Mouse (Mus musculus) intestine, embryonic 16.5 days (tissue): Measurements from ENCODE around the gene Rnf208. TPM values are rescaled to one million over a fixed set of nuclear protein-coding genes. Genes with fewer than 3 reads are reported as not detected.

Source experiments
- ATAC-seq: fragments of 200-750 bp; cut with Nextera tagmentation; 2 replicates; pipeline ENCODE4 v1.8.0; 2017; ENCODE audit warnings: moderate TSS enrichment, moderate library complexity
- H3K27ac ChIP-seq: fragments of 300-500 bp; sonication (generic); 2 replicates; pipeline ENCODE4 v1.5.1; 2014; ENCODE audit warnings: mild to moderate bottlenecking, low read length
- H3K27me3 ChIP-seq: fragments of 300-500 bp; sonication (generic); replicated peaks from 2 replicates; pipeline ENCODE4 v1.6.1; 2014; ENCODE audit warnings: low read length, control low read depth, mixed read lengths; ENCODE audit not compliant: control insufficient read depth, insufficient read depth
- H3K36me3 ChIP-seq: fragments of 300-500 bp; sonication (generic); 2 replicates; pipeline ENCODE4 v1.6.1; 2014; ENCODE audit warnings: low read length, control low read depth; ENCODE audit not compliant: control insufficient read depth, insufficient read depth
- H3K4me1 ChIP-seq: fragments of 300-500 bp; sonication (generic); 2 replicates; pipeline ENCODE4 v1.6.1; 2014; ENCODE audit warnings: low read length, control low read depth, mixed read lengths; ENCODE audit not compliant: control insufficient read depth, insufficient read depth
- H3K4me2 ChIP-seq: fragments of 300-500 bp; sonication (generic); 2 replicates; pipeline ENCODE4 v1.6.1; 2014; ENCODE audit warnings: low read depth, low read length, control low read depth
- H3K4me3 ChIP-seq: fragments of 300-500 bp; sonication (generic); 2 replicates; pipeline ENCODE4 v1.5.1; 2014; ENCODE audit warnings: mild to moderate bottlenecking, low read length
- H3K9ac ChIP-seq: fragments of 300-500 bp; sonication (generic); 2 replicates; pipeline ENCODE4 v1.6.1; 2014; ENCODE audit warnings: low read depth, low read length
- H3K9me3 ChIP-seq: fragments of 300-500 bp; sonication (generic); 2 replicates; pipeline ENCODE4 v1.6.1; 2016; ENCODE audit warnings: low read length, control low read depth; ENCODE audit not compliant: control insufficient read depth
- WGBS: fragments of 180-500 bp; shearing (Covaris S2); extraction: QIAGEN DNeasy Blood & Tissue Kit; methylation state at CpG from one replicate; pipeline ENCODE4 v1.1.7; 2014; 5-methylcytosine and 5-hydroxymethylcytosine counted together
- polyA plus RNA-seq: library from polyadenylated mRNA; unstranded; fragments of >200 nt; fragmentation: Nextera tagmentation; extraction: Ambion mirVana; gene quantifications from 2 replicates; pipeline ENCODE4 v1.2.1, GENCODE M21; 2015

Rnf208 gene
- polyA plus RNA-seq, 1 experiment from 2014 or later, result 25.6 TPM

DNA sequence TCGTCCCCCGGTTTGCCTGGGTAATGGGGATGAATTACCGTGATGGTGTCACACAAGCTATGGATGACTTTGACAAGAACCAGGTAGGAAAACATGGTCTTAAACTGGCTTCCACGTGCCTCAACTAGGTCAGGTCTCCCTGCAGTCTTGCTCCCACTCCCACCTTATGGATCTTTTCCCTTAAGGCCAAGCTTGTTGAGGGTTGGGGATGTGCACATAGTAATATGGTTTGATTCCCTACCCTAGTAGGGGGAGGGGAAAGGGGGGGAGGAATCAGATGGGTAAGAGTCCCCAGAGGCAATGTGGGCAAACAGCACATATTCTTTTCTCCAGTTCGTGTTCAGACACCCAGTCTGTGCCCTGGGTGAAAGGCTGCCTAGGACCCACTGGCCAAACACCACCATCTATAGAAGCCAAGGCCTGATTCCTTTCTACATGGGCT lies 20.7 kb upstream of the Rnf208 start:
- H3K27me3 ChIP-seq, result no peaks in the 10 kb centered on the region
- no peak overlapping the region for H3K4me3 ChIP-seq
- no peak overlapping the region for H3K4me2 ChIP-seq
- ATAC-seq, result no peak
- no peak overlapping the region for H3K9ac ChIP-seq
- H3K27ac ChIP-seq, result no peak overlapping the region
- 67% methylated on average over 5 of the region's 5 CpGs for WGBS
- peaks cover 20% of the 10 kb centered on the region for H3K4me1 ChIP-seq
- 0 out of 2 replicates have a peak, but pooled peaks cover 4% of the 10 kb centered on the region for H3K36me3 ChIP-seq
- no peaks in the 10 kb centered on the region for H3K9me3 ChIP-seq

DNA sequence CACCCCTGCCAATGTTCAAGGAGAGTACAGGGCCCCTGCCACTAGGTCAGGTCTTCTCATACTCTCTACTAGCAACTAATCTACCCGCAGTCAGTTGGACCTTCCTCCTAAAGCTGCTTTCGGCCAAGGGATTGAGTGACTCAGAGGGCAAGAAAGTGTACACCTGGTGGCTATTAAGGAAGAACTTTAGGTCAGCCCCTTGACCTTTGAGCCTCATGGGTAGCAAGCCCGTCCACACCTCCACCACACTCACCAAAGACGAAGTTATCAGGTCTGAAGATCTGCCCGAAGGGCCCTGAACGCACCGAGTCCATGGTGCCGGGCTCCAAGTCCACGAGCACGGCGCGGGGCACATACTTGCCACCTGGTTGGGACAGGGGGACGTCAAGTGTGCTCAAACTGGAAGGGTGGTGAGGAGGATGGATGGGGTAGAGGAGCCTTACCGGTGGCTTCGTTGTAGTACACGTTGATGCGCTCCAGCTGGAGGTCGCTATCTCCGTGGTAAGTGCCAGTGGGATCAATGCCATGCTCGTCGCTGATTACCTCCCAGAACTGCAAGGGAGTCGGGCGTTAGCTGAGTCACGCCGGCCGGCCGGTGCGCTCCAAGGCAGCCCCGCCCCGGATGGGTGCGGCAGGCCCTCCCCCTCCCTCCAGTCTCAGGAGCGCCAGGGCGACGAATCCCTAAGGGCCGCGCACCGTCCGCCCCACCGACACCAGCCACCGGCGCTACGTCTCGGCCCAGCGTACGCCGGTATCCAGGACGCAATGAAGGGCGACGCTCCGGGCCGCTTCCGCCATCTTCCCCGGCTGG lies 18.2 kb upstream of the Rnf208 start:
- Histone ChIP-seq H3K4me3 (peak overlapping the region; percentile 86), H3K4me1 (peaks cover 29% of the 10 kb centered on the region), H3K27me3 (no peaks in the 10 kb centered on the region), H3K9me3 (no peaks in the 10 kb centered on the region), H3K9ac (peak overlapping the region; percentile 89), H3K4me2 (peak overlapping the region; percentile 73), H3K36me3 (0 out of 2 replicates have a peak, but pooled peaks cover 4% of the 10 kb centered on the region), H3K27ac (peak overlapping the region; percentile 98)
- WGBS, result 1% methylated on average over 50 of the region's 53 CpGs
- peak; percentile 69 for ATAC-seq

DNA sequence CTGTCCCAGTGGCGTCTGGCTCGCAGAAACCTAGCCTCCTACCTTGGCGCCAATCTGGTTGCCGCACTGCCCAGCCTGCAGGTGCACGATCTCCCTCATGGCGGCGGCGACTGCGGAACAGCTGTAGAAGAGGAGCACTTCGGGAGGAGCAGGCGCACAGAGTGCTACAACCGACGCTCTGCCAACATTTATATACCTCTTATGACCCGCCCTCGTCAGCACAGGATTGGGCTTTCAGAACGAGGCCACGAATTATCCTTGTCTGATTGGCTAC lies 17.6 kb upstream of the Rnf208 start, which contains the start of gene Tubb4b:
TSS of gene Tubb4b (minus strand) at position 211 of the 274 bp plus-strand sequence.
- Histone ChIP-seq H3K4me3 (peak within 1 kb of the TSS; percentile 86), H3K9me3 (no peaks in the 10 kb centered on the region), H3K9ac (peak within 1 kb of the TSS; percentile 89), H3K27me3 (no peaks in the 10 kb centered on the region), H3K27ac (peak within 1 kb of the TSS; percentile 99), H3K36me3 (0 out of 2 replicates have a peak, but pooled peaks cover 4% of the 10 kb centered on the region), H3K4me1 (peaks cover 34% of the 10 kb centered on the region), H3K4me2 (peak within 1 kb of the TSS; percentile 73)
- under 1% methylated on average over 17 of the region's 17 CpGs for WGBS
- no peak for ATAC-seq

DNA sequence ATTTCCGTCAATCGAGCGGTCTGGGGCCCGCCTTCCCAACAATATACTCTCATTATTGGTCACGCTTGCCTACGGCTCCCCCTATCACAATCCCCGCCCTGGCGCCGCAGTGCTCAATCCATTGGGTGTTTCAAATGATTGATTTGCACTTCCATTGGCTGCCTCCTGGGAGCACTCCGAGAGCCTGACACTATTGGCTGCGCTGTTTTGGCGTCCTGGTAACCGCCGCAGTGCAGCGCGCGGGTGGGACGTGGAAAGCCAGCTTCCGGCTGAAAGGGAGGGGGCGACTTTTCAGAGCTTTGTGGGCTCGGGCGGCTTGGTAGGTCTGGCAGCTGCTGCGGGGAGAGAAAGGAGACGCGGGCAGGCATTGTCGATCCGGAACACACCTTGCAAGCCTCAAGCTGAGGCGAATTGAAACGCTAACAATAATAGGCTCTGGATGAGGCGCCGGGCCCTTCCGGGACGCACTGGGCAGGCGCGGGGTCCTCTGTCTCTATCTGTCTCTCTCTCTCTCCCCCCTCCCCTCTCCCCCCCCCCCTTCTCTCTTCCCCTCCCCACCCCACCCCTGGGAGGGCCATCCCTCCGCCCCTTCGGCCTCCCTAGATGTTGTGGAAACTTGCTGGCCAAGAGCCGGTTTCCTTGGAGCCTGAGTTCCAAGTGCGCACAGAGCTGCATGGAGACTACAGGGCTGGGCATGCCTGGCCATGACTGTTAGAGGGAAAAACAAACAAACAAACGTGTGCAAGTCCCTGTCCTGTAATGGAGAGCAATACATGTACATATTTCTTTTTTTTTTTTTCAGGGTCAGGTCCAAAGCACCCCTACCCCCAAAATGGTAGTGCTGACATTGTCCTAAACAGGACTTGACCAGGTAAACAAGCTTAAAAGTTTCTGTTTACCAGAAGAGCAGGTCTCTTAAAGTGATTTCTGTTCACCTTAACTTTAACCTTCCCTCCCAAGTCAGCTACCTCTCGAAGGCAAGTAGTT lies 17.0 kb upstream of the Rnf208 start:
- ATAC-seq, result peak; percentile 94
- Histone ChIP-seq H3K4me1 (peaks cover 34% of the 10 kb centered on the region), H3K4me3 (peak overlapping the region; percentile 65), H3K4me2 (peak overlapping the region; percentile 56), H3K27me3 (no peaks in the 10 kb centered on the region), H3K9me3 (no peaks in the 10 kb centered on the region), H3K36me3 (0 out of 2 replicates have a peak, but pooled peaks cover 4% of the 10 kb centered on the region), H3K9ac (peak overlapping the region; percentile 76), H3K27ac (peak overlapping the region; percentile 99)
- WGBS, result 2% methylated on average over 41 of the region's 41 CpGs

DNA sequence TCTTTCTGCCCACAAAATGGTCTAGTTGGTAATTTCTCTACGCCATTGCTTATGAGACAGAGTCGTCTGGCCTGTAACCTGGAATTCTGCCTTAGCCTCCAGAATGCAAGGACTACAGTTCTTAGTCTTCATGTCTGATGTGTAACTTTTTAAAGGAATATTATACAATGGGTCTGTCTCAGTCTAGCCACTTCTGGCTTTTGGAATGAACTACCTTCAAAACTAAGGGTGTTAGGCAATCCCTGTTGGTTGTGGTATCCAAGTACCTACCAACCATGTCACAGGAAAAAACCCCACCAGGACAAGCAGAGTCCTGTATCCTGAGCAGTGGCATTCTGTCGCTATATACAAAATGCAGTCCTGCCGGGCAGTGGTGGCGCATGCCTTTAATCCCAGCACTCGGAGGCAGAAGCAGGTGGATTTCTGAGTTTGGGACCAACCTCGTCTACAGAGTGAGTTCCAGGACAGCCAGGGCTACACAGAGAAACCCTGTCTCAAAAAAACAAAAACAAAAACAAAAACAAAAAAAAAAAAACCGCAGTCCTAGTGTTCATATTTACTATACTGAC lies 16.2 kb upstream of the Rnf208 start:
- peak overlapping the region; percentile 65 for H3K4me3 ChIP-seq
- H3K9ac ChIP-seq, result peak overlapping the region; percentile 76
- WGBS, result 75% methylated on average over 8 of the region's 8 CpGs

DNA sequence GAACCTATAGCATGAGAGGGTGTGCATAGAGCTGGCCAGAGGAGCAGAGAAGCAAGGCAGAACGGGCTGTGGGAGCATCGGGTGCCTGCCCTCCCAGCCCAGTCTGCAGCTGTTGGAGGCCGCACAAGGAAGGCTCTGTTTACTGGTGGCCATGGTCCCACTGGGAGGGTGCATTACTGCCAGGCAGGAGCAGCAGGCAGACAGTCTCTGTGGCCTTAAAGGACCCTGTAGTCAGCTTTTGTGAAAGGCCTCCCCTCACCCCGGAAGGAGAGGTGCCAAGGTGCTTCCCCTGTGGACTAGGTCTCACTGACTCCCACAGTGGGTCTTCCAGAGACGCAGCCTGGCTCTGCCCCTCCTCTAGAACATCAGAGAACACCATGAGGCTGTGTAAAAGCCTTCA lies 15.2 kb upstream of the Rnf208 start:
- no peak for ATAC-seq
- Histone ChIP-seq H3K9me3 (no peaks in the 10 kb centered on the region), H3K36me3 (0 out of 2 replicates have a peak, but pooled peaks cover under 1% of the 10 kb centered on the region), H3K27ac (no peak overlapping the region), H3K27me3 (no peaks in the 10 kb centered on the region), H3K4me2 (no peak overlapping the region), H3K9ac (no peak overlapping the region), H3K4me3 (no peak overlapping the region), H3K4me1 (peaks cover 28% of the 10 kb centered on the region)
- 79% methylated on average over 5 of the region's 5 CpGs for WGBS

More for the DNA sequence above, 16.2 kb upstream of the Rnf208 start:
- Histone ChIP-seq H3K36me3 (0 out of 2 replicates have a peak, but pooled peaks cover 4% of the 10 kb centered on the region), H3K27me3 (no peaks in the 10 kb centered on the region), H3K4me2 (peak overlapping the region; percentile 56), H3K27ac (peak overlapping the region; percentile 99), H3K9me3 (no peaks in the 10 kb centered on the region), H3K4me1 (peaks cover 34% of the 10 kb centered on the region)
- no peak for ATAC-seq

DNA sequence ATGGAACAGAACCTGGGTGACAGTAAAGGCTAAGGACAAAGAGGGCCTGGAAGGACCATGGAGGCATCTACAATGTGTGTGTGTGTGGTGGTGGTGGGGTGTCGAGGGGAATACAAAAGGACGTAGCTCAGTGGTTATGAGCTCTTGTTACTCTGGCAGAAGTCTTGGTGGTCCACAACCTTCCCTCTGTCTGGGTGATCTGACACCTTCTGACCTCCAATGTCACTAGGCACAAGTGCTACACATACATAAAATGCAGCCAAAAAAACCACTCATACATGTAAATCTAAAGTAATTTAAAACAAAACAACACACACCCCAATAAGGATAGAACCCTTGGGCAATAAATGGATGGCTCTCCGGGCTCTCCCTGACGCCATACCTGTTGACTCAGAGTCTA lies 14.6 kb upstream of the Rnf208 start:
- H3K36me3 ChIP-seq, result no peaks in the 10 kb centered on the region
- H3K27ac ChIP-seq, result no peak overlapping the region
- H3K9me3 ChIP-seq, result no peaks in the 10 kb centered on the region
- no peak for ATAC-seq
- 87% methylated on average over 4 of the region's 4 CpGs for WGBS
- no peak overlapping the region for H3K4me2 ChIP-seq
- H3K4me1 ChIP-seq, result peaks cover 27% of the 10 kb centered on the region
- no peak overlapping the region for H3K4me3 ChIP-seq
- no peak overlapping the region for H3K9ac ChIP-seq
- no peaks in the 10 kb centered on the region for H3K27me3 ChIP-seq

DNA sequence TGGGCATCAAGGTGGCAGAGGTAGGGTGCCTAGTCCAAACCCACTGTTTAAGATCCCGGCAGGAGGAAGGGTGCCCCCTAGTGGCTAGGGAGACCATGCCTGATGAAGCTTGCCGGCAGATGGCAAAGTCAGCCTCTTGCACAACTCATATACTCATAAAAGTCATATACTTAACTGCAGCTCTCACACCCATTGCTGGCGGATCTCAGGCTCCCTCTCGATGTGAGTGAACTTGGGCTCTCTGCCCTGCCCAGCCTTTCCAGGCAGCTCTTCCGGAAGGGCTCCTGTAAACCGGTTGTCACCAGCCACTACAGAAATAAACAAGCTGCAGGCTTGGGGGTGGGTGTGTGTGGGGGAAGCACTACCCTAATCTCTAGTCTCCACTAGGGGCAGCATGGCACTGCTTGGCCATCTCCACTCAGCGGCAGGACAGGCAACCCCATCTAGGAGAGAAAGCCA lies 13.6 kb upstream of the Rnf208 start:
- H3K9ac ChIP-seq, result peak overlapping the region; percentile 61
- no peaks in the 10 kb centered on the region for H3K9me3 ChIP-seq
- under 1% methylated on average over 7 of the region's 7 CpGs for WGBS
- H3K4me3 ChIP-seq, result peak overlapping the region; percentile 31
- H3K27me3 ChIP-seq, result no peaks in the 10 kb centered on the region
- peak overlapping the region; percentile 44 for H3K4me2 ChIP-seq
- ATAC-seq, result peak; percentile 32
- H3K4me1 ChIP-seq, result peaks cover 28% of the 10 kb centered on the region
- H3K27ac ChIP-seq, result peak overlapping the region; percentile 78
- no peaks in the 10 kb centered on the region for H3K36me3 ChIP-seq
